Mouse (Mus musculus) lung, embryonic 14.5 days (tissue): Measurements from ENCODE around the gene Pde6b. TPM values are rescaled to one million over a fixed set of nuclear protein-coding genes. Genes with fewer than 3 reads are reported as not detected.

Experiments
- ATAC-seq: fragments of 200-750 bp; cut with Nextera tagmentation; 2 replicates; pipeline ENCODE4 v1.8.0; 2017; ENCODE audit warnings: mild to moderate bottlenecking, moderate TSS enrichment, moderate library complexity; ENCODE audit not compliant: insufficient read depth
- DNase-seq: peaks from one replicate; pipeline ENCODE4 v3.0.0-alpha.2; 2015
- H3K27ac ChIP-seq: fragments of 300-500 bp; sonication (generic); 2 replicates; pipeline ENCODE4 v1.5.1; 2014; ENCODE audit warnings: low read depth, mild to moderate bottlenecking, moderate library complexity
- H3K27me3 ChIP-seq: fragments of 300-500 bp; sonication (generic); 2 replicates; pipeline ENCODE4 v1.6.1; 2014; ENCODE audit warnings: low read length, control low read depth; ENCODE audit not compliant: insufficient read depth
- H3K36me3 ChIP-seq: fragments of 300-500 bp; sonication (generic); 2 replicates; pipeline ENCODE4 v1.6.1; 2014; ENCODE audit warnings: control low read depth; ENCODE audit not compliant: insufficient read depth
- H3K4me1 ChIP-seq: fragments of 300-500 bp; sonication (generic); 2 replicates; pipeline ENCODE4 v1.6.1; 2014; ENCODE audit warnings: antibody characterized with exemption, control low read depth; ENCODE audit not compliant: insufficient read depth
- H3K4me2 ChIP-seq: fragments of 300-500 bp; sonication (generic); 2 replicates; pipeline ENCODE4 v1.6.1; 2014; ENCODE audit warnings: mild to moderate bottlenecking
- H3K4me3 ChIP-seq: fragments of 300-500 bp; sonication (generic); 2 replicates; pipeline ENCODE4 v1.5.1; 2014; ENCODE audit warnings: low read depth, low read length
- H3K9ac ChIP-seq: fragments of 300-500 bp; sonication (generic); 2 replicates; pipeline ENCODE4 v1.6.1; 2014
- H3K9me3 ChIP-seq: fragments of 300-500 bp; sonication (generic); 2 replicates; pipeline ENCODE4 v1.6.1; 2016; ENCODE audit warnings: low read depth, low read length, control low read depth
- CTCF ChIP-seq: IDR thresholded peaks from 2 replicates; pipeline ENCODE4 v1.5.1; 2016; ENCODE audit warnings: antibody characterized with exemption, low read depth
- WGBS: fragments of 180-500 bp; shearing (Covaris S2); extraction: QIAGEN DNeasy Blood & Tissue Kit; methylation state at CpG from one replicate; pipeline ENCODE4 v1.1.7; 2014; 5-methylcytosine and 5-hydroxymethylcytosine counted together
- polyA plus RNA-seq: library from polyadenylated mRNA; unstranded; fragments of >200 nt; fragmentation: Nextera tagmentation; extraction: Ambion mirVana; gene quantifications from 2 replicates; pipeline ENCODE4 v1.2.1, GENCODE M21; 2014

Pde6b gene
- polyA plus RNA-seq, 1 experiment from 2014 or later = 0.12 TPM

DNA sequence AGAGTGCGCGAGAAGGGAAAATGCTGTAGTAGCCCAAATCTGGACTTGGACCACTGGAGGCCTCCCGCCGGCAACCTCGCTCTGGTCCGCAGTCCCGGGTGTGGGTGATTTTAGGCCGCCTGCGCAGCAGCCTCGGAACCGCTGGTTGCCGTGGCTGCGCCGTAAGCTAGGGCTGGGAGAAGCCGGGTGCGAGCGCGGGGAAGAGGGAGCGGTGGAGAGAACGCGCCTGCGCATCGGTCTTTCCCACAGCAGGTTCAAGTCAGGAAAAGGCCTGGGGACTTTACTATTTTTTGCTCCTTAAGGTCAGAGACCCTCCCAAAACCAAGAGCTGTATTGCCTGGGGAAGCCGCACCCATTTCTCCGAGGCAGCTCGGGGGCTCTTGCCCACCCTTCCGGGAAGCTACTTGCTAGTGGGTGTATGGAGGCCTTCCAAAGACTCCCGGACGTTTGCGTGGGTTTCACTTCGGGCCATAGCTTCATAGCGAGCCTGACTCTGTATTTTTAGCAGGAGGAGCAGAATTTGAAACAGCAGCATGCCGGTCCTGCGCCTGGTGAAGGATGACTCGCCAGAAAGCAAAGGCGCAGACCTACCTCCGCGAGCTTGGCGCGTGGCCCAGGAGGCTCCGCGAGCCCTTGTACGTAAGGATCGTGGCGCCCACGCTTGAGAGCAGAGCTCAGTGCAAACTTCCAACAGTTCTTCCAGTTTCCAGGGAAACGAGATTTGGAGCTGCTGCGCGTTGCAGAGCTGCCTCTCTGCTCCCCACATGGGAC is 19.2 kb upstream of the Pde6b start:
- WGBS = under 1% methylated on average over 49 of the region's 49 CpGs
- no peaks in the 10 kb centered on the region for H3K9me3 ChIP-seq

GRCm38 (mm10) chr5:108369964-108370363 is 18.2 kb upstream of the Pde6b start:
- TF ChIP-seq CTCF = no peak
- Histone ChIP-seq H3K4me2 (no peak overlapping the region), H3K4me3 (no peak overlapping the region), H3K9me3 (no peaks in the 10 kb centered on the region), H3K27ac (no peak overlapping the region), H3K9ac (no peak overlapping the region), H3K36me3 (no peaks in the 10 kb centered on the region), H3K4me1 (peaks cover 11% of the 10 kb centered on the region; the same call in 1 of the 2 replicates), H3K27me3 (peaks cover 79% of the 10 kb centered on the region)
- WGBS = 2% methylated on average over 6 of the region's 6 CpGs
- DNase-seq (no peak), ATAC-seq (no peak)

More for the DNA sequence above, 19.2 kb upstream of the Pde6b start:
- DNase-seq = peak; percentile 67
- Histone ChIP-seq H3K36me3 (no peaks in the 10 kb centered on the region), H3K9ac (no peak overlapping the region), H3K27me3 (peaks cover 88% of the 10 kb centered on the region), H3K4me2 (peak overlapping the region; percentile 52), H3K4me1 (peaks cover 11% of the 10 kb centered on the region; the same call in 1 of the 2 replicates), H3K27ac (no peak overlapping the region), H3K4me3 (peak overlapping the region; percentile 50)
- no peak for TF ChIP-seq CTCF
- no peak for ATAC-seq

GRCm38 (mm10) chr5:108374079-108374478 is 14.1 kb upstream of the Pde6b start:
- Histone ChIP-seq H3K9ac (no peak overlapping the region), H3K4me3 (no peak overlapping the region), H3K4me2 (no peak overlapping the region), H3K36me3 (no peaks in the 10 kb centered on the region), H3K27me3 (peaks cover 39% of the 10 kb centered on the region), H3K4me1 (no peaks in the 10 kb centered on the region), H3K27ac (no peak overlapping the region), H3K9me3 (no peaks in the 10 kb centered on the region)
- DNase-seq (no peak), ATAC-seq (no peak)
- no peak for TF ChIP-seq CTCF
- WGBS = 70% methylated on average over 5 of the region's 5 CpGs

DNA sequence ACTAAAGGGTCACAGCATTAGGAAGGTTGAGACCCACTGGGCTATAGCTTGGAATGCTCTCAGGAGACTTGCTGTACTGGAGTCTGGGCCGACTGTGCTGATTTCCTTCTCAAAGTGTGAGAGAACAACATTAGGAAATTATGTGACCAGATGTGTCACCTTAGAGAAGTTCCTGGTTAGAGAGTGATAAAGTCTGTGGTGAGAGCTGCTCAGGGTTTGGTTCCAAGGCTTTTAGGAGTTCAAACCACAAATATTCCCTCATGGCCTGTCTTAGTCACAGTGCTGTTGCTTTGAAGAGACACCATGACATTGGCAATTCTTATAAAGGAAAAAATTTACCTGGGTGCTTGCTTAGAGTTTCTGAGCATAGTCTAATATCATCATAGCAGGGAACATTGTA is 12.1 kb upstream of the Pde6b start:
- Histone ChIP-seq H3K4me3 (no peak overlapping the region), H3K27ac (no peak overlapping the region), H3K36me3 (no peaks in the 10 kb centered on the region), H3K9ac (no peak overlapping the region), H3K4me1 (no peaks in the 10 kb centered on the region), H3K27me3 (peaks cover 19% of the 10 kb centered on the region), H3K9me3 (no peaks in the 10 kb centered on the region), H3K4me2 (no peak overlapping the region)
- no peak for TF ChIP-seq CTCF
- ATAC-seq = no peak
- whole genome bisulfite sequencing = 68% methylated on average over 1 of the region's 1 CpGs
- no peak for DNase-seq

DNA sequence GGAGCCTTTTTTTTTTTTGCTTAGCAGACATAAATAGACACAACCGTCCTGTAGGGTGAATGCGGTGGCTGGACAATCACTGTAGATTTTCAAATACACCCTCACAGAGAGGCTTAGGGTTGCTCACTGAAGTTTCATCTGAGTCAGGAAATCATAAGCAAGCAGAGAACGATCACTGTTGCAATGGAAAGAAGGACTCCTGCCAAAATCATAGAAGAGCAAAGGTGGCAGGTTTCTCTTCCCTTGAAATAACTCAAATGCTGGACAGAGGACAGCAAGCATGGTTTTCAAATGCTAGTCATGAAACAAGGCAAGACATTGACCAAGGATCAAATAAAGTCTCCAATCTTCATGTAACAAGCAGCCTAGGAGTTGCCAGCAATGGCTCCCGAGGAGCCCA is 9.8 kb upstream of the Pde6b start:
- H3K36me3 ChIP-seq = no peaks in the 10 kb centered on the region
- H3K4me3 ChIP-seq = no peak overlapping the region
- no peak for DNase-seq
- H3K27ac ChIP-seq = no peak overlapping the region
- WGBS = 80% methylated on average over 4 of the region's 4 CpGs
- ATAC-seq = no peak
- H3K4me2 ChIP-seq = no peak overlapping the region
- no peaks in the 10 kb centered on the region for H3K9me3 ChIP-seq
- H3K27me3 ChIP-seq = 0 out of 2 replicates have a peak, but pooled peaks cover under 1% of the 10 kb centered on the region
- no peaks in the 10 kb centered on the region for H3K4me1 ChIP-seq
- TF ChIP-seq CTCF = no peak
- H3K9ac ChIP-seq = no peak overlapping the region

- DNase-seq (no peak), ATAC-seq (no peak)
- H3K9ac ChIP-seq = no peak overlapping the region
- no peaks in the 10 kb centered on the region for H3K9me3 ChIP-seq
- H3K27ac ChIP-seq = no peak overlapping the region
- no peaks in the 10 kb centered on the region for H3K4me1 ChIP-seq
- no peak overlapping the region for H3K4me2 ChIP-seq
- H3K4me3 ChIP-seq = no peak overlapping the region
- no peaks in the 10 kb centered on the region for H3K27me3 ChIP-seq
- no peaks in the 10 kb centered on the region for H3K36me3 ChIP-seq
- TF ChIP-seq CTCF = no peak
- WGBS = 80% methylated on average over 2 of the region's 2 CpGs
Observed at GRCm38 (mm10) chr5:108385632-108386031, 2.6 kb upstream of the Pde6b start.

- DNase-seq = no peak
- Histone ChIP-seq H3K9me3 (no peaks in the 10 kb centered on the region), H3K27me3 (no peaks in the 10 kb centered on the region), H3K4me1 (no peaks in the 10 kb centered on the region), H3K9ac (no peak overlapping the region), H3K27ac (no peak overlapping the region), H3K36me3 (no peaks in the 10 kb centered on the region), H3K4me3 (no peak overlapping the region), H3K4me2 (no peak overlapping the region)
- no peak for TF ChIP-seq CTCF
- WGBS = 58% methylated on average over 4 of the region's 4 CpGs
- no peak for ATAC-seq
Observed at GRCm38 (mm10) chr5:108386449-108386848, 1.7 kb upstream of the Pde6b start.
